Mouse (Mus musculus) embryo, embryonic 10.5 days (tissue): ENCODE measurements around the gene Ccdc103.

Experiments used
- DNase-seq: peaks from one replicate; pipeline ENCODE4 v3.0.0-alpha.2; 2015; ENCODE audit warnings: low spot score

The Ccdc103 gene

DNA sequence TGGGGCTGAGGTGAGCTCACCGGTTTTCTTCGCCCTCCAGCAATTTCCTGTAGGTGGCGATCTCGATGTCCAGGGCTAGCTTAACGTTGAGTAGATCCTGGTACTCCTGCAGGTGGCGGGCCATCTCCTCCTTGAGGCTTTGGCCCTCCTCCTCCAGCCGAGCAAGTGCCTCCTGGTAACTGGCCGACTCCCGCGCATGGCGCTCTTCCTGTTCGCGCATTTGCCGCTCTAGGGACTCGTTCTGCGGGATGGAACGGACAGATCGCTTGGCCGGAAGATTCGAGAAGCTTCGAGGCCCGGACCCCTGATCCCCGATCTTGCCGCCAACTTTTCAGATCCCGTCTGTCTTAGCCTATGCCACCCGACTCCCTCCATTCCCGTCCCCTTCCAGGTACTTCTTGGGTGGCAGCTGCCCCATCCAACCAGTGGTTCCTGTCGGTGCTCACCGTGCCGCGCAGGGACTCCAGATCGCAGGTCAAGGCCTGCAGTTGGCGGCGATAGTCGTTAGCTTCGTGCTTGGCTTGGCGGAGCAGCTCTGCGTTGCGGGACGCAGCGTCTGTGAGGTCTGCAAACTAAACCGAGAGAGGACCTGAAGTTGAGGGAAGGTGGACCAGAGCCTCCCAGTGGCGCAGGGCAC, 12.1 kb downstream of the Ccdc103 start:
- DNase-seq = peak; percentile 86

DNA sequence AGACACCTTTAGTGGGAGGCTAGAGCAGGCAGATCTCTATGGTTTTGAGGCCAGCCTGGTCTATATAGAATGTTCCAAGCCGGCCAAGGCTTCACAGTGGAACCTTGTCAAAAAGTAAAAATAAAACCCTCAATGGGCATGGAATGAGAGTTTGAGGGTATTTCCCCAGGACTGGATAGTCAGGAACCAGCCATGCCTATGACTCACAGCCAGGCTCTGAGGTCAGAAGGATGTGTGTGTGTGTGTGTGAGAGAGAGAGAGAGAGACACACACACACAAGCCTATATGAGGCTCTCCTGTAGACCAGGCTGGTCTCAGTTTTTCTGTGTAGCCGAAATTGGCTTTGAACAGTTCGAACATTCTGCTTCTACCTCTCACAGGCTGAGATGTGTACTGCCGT, 13.7 kb downstream of the Ccdc103 start:
- DNase-seq = no peak

DNA sequence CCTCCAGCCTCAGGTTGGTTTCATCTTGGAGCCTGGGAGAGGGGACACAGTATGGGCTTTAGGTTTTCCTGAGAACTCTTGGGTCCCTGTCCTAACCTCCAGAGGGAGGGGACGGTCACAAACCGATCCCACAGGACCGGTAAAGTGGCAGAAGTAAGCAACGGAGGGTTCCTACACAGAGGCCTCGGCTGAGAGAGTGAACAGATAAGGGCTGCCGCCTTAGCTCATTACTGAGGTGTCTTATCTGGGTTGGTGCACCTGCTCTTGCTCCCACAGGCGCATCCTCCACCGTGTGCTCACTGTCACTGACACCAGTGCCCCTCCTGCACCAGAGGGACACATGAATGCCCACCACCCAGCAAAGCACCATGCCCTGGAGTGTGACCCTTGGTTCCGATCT, 14.8 kb downstream of the Ccdc103 start:
- no peak for DNase-seq

DNA sequence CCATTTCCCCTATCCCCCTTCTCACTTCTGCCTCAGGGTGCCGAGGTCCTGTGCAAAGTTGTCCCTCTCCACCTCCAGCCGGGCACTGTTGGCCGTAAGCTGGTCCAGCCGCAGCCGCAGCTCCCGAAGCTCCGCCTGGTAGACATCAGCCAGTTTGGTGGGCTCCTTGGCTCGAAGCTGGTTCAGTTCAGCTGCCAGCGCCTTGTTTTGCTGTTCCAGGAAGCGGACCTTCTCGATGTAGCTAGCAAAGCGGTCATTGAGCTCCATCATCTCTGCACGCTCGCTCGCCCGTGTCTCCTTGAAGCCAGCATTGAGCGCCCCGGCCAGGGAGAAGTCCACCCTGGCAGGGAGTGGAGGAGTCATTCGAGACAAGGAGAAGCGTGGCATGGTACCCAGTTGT, 15.6 kb downstream of the Ccdc103 start:
- DNase-seq = no peak

DNA sequence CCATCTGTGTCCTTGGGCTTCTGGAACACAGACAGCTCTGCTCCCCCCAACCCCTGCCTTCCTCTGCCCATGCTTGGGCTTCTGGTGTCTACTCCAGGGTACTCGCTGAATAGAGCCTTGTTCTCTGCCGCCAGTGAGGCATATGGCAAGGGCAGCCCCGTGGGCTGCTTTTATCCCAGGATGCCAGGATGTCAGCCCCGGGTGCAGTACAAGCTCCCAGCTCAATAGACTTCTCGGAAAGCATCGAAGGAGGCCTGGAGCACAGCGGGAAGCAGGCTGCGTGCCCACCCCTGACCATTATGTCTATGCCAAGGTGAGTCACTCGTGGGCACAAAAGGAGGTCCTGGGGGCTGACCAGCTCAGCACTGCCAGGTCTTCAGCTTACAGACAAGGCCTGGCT, 17.4 kb downstream of the Ccdc103 start:
- no peak for DNase-seq

- DNase-seq = peak; percentile 91
These were observed 19.8 kb downstream of the Ccdc103 start, which contains the start of gene Gfap for GRCm38 (mm10) chr11:102900763-102901162. Gene Gfap (minus strand): TSS chr11:102900912.

- no peak for DNase-seq
These were observed 20.2 kb downstream of the Ccdc103 start for GRCm38 (mm10) chr11:102901199-102901598.

- DNase-seq = no peak
These were observed 21.1 kb downstream of the Ccdc103 start for GRCm38 (mm10) chr11:102902107-102902506.

GRCm38 (mm10) chr11:102903654-102904053, 22.6 kb downstream of the Ccdc103 start:
- DNase-seq = no peak

DNA sequence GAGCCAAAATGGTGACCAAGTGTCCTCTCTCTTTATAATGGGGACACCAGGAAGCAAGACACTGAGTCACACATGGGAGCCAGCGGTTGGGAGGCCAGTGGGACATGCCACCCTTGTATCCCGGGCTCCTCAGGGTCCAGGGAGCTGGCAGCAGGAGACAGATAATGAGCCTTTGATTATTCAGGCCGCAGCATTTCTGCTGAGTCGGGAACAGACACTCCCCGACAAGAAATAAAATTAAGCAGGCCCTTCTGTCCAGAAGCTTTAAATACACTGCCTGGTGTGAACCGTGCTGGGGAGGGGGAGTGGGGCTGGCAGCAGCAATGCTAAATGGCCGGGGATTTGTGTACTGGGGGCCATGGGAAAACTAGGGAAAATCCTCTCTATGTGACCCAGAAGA, 30.4 kb downstream of the Ccdc103 start:
- DNase-seq = no peak

GRCm38 (mm10) chr11:102915380-102915779, 34.4 kb downstream of the Ccdc103 start:
- DNase-seq = no peak

DNA sequence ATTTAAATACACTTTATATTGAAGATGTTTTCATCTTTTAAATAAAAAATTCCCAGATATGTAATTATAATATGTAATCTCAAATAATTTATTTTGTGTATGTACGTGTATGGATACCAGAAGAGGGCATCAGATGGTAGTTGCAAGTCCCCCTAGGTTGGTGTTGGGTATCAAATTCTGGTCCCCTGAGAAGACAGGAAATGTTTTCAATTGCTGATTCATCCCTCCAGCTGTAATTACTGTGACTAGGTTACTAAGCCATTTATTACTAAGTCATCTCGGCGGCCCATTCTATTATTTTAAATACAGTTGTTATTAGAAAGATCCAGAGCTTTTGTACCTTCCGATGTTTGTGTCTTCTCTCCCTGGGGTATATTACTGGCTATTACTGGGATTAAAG, 37.1 kb downstream of the Ccdc103 start:
- DNase-seq = no peak

DNA sequence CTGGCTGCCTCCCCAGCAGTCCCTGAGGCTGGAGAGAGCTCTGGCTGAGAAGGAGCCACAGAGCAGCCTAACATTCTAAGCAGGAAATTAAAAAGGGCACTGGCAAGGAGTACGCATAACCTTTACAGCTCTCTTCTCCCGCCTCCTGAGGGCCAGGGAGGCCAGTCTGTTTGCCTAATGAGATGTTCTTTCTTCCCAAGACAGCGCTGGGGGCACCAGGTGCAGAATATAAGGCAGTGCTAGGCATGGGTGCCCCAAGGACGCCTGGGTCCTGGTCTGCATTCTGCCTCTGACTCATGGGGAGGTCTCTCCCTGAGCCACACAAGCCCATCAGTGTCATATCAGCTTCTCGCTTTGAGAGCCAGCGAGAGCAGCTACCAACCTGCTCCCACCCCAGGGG, 40.5 kb downstream of the Ccdc103 start:
- DNase-seq = no peak

GRCm38 (mm10) chr11:102924557-102925350, 43.8 kb downstream of the Ccdc103 start, which contains the start of gene Kif18b:
Gene Kif18b (minus strand): TSS chr11:102925124.
- DNase-seq = peak; percentile 100

GRCm38 (mm10) chr11:102925351-102925717, 44.3 kb downstream of the Ccdc103 start:
- DNase-seq = peak; percentile 84

DNA sequence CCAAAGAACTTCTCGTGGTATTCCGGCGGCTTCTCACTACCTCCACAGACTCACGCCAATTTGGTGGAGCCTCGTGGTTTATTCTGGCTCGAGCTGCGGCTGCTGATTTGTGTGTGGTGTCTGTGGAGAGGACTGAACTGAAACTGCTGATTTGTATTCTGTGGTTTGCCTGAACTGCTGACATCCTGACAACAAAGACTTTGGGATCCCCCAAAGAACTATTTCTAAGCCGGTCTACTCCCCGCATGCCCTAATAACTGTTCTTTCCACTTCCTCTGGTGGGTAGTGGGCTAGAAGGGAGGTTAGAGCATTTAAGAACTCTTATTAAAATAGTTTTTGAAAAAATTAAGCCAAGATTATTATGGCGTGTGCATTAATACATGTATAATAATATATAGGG, 49.7 kb downstream of the Ccdc103 start:
- no peak for DNase-seq
